Mouse (Mus musculus): ENCODE data around the gene Sae1. TPM values are rescaled to one million over a fixed set of nuclear protein-coding genes. Genes with fewer than 3 reads are reported as not detected.

Sae1 gene
- polyA plus RNA-seq, 1 experiment from 2014 or later, result 365 TPM

- no peak overlapping the region for H3K27ac ChIP-seq (ENCODE audit: low read depth)
- ATAC-seq (ENCODE audit: insufficient read depth) (no peak), DNase-seq (no peak)
- H3K36me3 ChIP-seq (ENCODE audit: insufficient read depth), result peaks cover 71% of the 10 kb centered on the region
- no peak for TF ChIP-seq CTCF (IDR thresholded peaks at IDR 0.05; ENCODE audit: low read depth)
- H3K4me3 ChIP-seq (ENCODE audit: low read depth, low read length), result no peak overlapping the region
- H3K27me3 ChIP-seq (ENCODE audit: insufficient read depth, low read length), result no peaks in the 10 kb centered on the region
- WGBS, result 70% methylated on average over 5 of the region's 5 CpGs
- H3K4me1 ChIP-seq (ENCODE audit: insufficient read depth), result no peaks in the 10 kb centered on the region
- H3K9ac ChIP-seq, result no peak overlapping the region
- no peaks in the 10 kb centered on the region for H3K9me3 ChIP-seq (ENCODE audit: low read depth, low read length)
- H3K4me2 ChIP-seq, result no peak overlapping the region
Observed at GRCm38 (mm10) chr7:16349999-16350398, 37.6 kb downstream of the Sae1 start.

GRCm38 (mm10) chr7:16345297-16345696 is 42.3 kb downstream of the Sae1 start:
- H3K27me3 ChIP-seq (ENCODE audit: insufficient read depth, low read length), result no peaks in the 10 kb centered on the region
- no peaks in the 10 kb centered on the region for H3K9me3 ChIP-seq (ENCODE audit: low read depth, low read length)
- ATAC-seq (ENCODE audit: insufficient read depth), result no peak
- H3K9ac ChIP-seq, result no peak overlapping the region
- 87% methylated on average over 4 of the region's 4 CpGs for WGBS
- H3K27ac ChIP-seq (ENCODE audit: low read depth), result no peak overlapping the region
- no peak for TF ChIP-seq CTCF (IDR thresholded peaks at IDR 0.05; ENCODE audit: low read depth)
- DNase-seq, result no peak
- peaks cover 76% of the 10 kb centered on the region for H3K36me3 ChIP-seq (ENCODE audit: insufficient read depth)
- no peaks in the 10 kb centered on the region for H3K4me1 ChIP-seq (ENCODE audit: insufficient read depth)
- no peak overlapping the region for H3K4me3 ChIP-seq (ENCODE audit: low read depth, low read length)
- H3K4me2 ChIP-seq, result no peak overlapping the region

- ATAC-seq (ENCODE audit: insufficient read depth) (no peak), DNase-seq (no peak)
- Histone ChIP-seq H3K4me3 (ENCODE audit: low read depth, low read length) (no peak overlapping the region), H3K9ac (no peak overlapping the region), H3K9me3 (ENCODE audit: low read depth, low read length) (no peaks in the 10 kb centered on the region), H3K27ac (ENCODE audit: low read depth) (no peak overlapping the region), H3K4me1 (ENCODE audit: insufficient read depth) (no peaks in the 10 kb centered on the region), H3K36me3 (ENCODE audit: insufficient read depth) (peaks cover 76% of the 10 kb centered on the region), H3K4me2 (no peak overlapping the region), H3K27me3 (ENCODE audit: insufficient read depth, low read length) (no peaks in the 10 kb centered on the region)
- 76% methylated on average over 3 of the region's 3 CpGs for WGBS
- TF ChIP-seq CTCF (IDR thresholded peaks at IDR 0.05; ENCODE audit: low read depth), result no peak
Observed at GRCm38 (mm10) chr7:16344598-16344997, 43.0 kb downstream of the Sae1 start.

- 0 out of 2 replicates have a peak, but pooled peaks have one; percentile 33 for TF ChIP-seq CTCF (IDR thresholded peaks at IDR 0.05; ENCODE audit: low read depth)
- ATAC-seq (ENCODE audit: insufficient read depth), result no peak
- no peaks in the 10 kb centered on the region for H3K27me3 ChIP-seq (ENCODE audit: insufficient read depth, low read length)
- peaks cover 91% of the 10 kb centered on the region for H3K36me3 ChIP-seq (ENCODE audit: insufficient read depth)
- WGBS, result 72% methylated on average over 2 of the region's 2 CpGs
- peak; percentile 25 for DNase-seq
- no peak overlapping the region for H3K4me2 ChIP-seq
- H3K27ac ChIP-seq (ENCODE audit: low read depth), result no peak overlapping the region
- no peak overlapping the region for H3K9ac ChIP-seq
- H3K9me3 ChIP-seq (ENCODE audit: low read depth, low read length), result no peaks in the 10 kb centered on the region
- H3K4me3 ChIP-seq (ENCODE audit: low read depth, low read length), result no peak overlapping the region
- H3K4me1 ChIP-seq (ENCODE audit: insufficient read depth), result no peaks in the 10 kb centered on the region
Observed at GRCm38 (mm10) chr7:16337733-16338132, 49.9 kb downstream of the Sae1 start.

GRCm38 (mm10) chr7:16329146-16329545 is 58.5 kb downstream of the Sae1 start:
- no peak for TF ChIP-seq CTCF (IDR thresholded peaks at IDR 0.05; ENCODE audit: low read depth)
- DNase-seq (no peak), ATAC-seq (ENCODE audit: insufficient read depth) (no peak)
- H3K4me1 ChIP-seq (ENCODE audit: insufficient read depth), result no peaks in the 10 kb centered on the region
- no peak overlapping the region for H3K27ac ChIP-seq (ENCODE audit: low read depth)
- 73% methylated on average over 3 of the region's 3 CpGs for WGBS
- H3K36me3 ChIP-seq (ENCODE audit: insufficient read depth), result peaks cover 74% of the 10 kb centered on the region
- H3K4me2 ChIP-seq, result no peak overlapping the region
- no peaks in the 10 kb centered on the region for H3K27me3 ChIP-seq (ENCODE audit: insufficient read depth, low read length)
- no peaks in the 10 kb centered on the region for H3K9me3 ChIP-seq (ENCODE audit: low read depth, low read length)
- no peak overlapping the region for H3K9ac ChIP-seq
- no peak overlapping the region for H3K4me3 ChIP-seq (ENCODE audit: low read depth, low read length)

GRCm38 (mm10) chr7:16326607-16326971 is 61.0 kb downstream of the Sae1 start:
- TF ChIP-seq CTCF (IDR thresholded peaks at IDR 0.05; ENCODE audit: low read depth), result no peak

GRCm38 (mm10) chr7:16325920-16326606 is 61.5 kb downstream of the Sae1 start:
- peak overlapping the region; percentile 34; the same call in 1 of the 2 replicates for H3K27ac ChIP-seq (ENCODE audit: low read depth)

More at GRCm38 (mm10) chr7:16326607-16326971, 61.0 kb downstream of the Sae1 start:
- Histone ChIP-seq H3K4me3 (ENCODE audit: low read depth, low read length) (no peak overlapping the region), H3K4me1 (ENCODE audit: insufficient read depth) (no peaks in the 10 kb centered on the region), H3K27ac (ENCODE audit: low read depth) (no peak overlapping the region), H3K36me3 (ENCODE audit: insufficient read depth) (peaks cover 51% of the 10 kb centered on the region), H3K27me3 (ENCODE audit: insufficient read depth, low read length) (no peaks in the 10 kb centered on the region), H3K4me2 (no peak overlapping the region), H3K9me3 (ENCODE audit: low read depth, low read length) (no peaks in the 10 kb centered on the region), H3K9ac (no peak overlapping the region)
- ATAC-seq (ENCODE audit: insufficient read depth), result no peak
- DNase-seq, result no peak
- whole genome bisulfite sequencing, result 93% methylated on average over 2 of the region's 2 CpGs

More at GRCm38 (mm10) chr7:16325920-16326606, 61.5 kb downstream of the Sae1 start:
- TF ChIP-seq CTCF (IDR thresholded peaks at IDR 0.05; ENCODE audit: low read depth), result peak; percentile 76
- Histone ChIP-seq H3K27me3 (ENCODE audit: insufficient read depth, low read length) (no peaks in the 10 kb centered on the region), H3K9me3 (ENCODE audit: low read depth, low read length) (no peaks in the 10 kb centered on the region), H3K4me3 (ENCODE audit: low read depth, low read length) (no peak overlapping the region), H3K36me3 (ENCODE audit: insufficient read depth) (peaks cover 48% of the 10 kb centered on the region), H3K4me2 (no peak overlapping the region), H3K9ac (no peak overlapping the region; the same call in 1 of the 2 replicates), H3K4me1 (ENCODE audit: insufficient read depth) (no peaks in the 10 kb centered on the region)
- DNase-seq (peak; percentile 88), ATAC-seq (ENCODE audit: insufficient read depth) (peak; percentile 69)
- 21% methylated on average over 8 of the region's 8 CpGs for WGBS
